12 mouse cellular contexts compared by ENCODE assay signal in the genomic region with DNA sequence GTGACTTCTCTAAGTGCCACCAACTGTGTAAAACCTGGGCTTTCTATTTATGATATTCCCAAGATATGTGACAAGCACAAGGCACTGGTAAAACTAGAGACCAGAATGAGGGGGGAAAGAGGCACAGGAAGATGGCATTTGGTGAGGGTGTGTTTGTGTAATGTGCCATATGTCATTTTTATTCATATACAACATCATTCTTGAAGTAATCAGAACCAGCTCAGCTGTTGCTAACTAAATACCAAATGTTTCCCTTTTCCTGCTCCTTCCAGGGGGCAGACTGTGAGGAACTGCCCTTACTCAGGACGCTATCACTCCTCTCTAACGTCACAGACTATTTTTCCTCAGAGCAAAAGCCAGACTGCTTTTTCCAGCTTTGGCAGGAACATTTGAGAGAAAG.
A peak's percentile ranks its signal among the peaks of the same experiment; 100 is the strongest.
DNase-seq lines count a peak whose midpoint lies in the region; ATAC-seq and TF ChIP-seq lines count a peak whose summit lies in the region.
"Had no signal": no experiment of that assay in that cellular context is flagged by ENCODE, and none has a peak within 500 bp of the region (broad histone marks: within the 10 kb centered on the region; RNA-seq: fewer than 3 reads in every experiment).

No protein-coding gene starts in this region.

- no peak overlapping the region for H3K4me3 ChIP-seq in heart, embryonic 15.5 days
- H3K4me3 ChIP-seq in lung, postnatal 0 days (ENCODE audit: low read depth, low read length): no peak overlapping the region
- no peak overlapping the region for H3K4me3 ChIP-seq in limb, embryonic 15.5 days
- H3K4me3 ChIP-seq in midbrain, embryonic 13.5 days (replicated peaks): no peak overlapping the region
- H3K4me3 ChIP-seq: hindbrain, embryonic 12.5 days; megakaryocyte, embryonic 14.5 days had no signal

- no peak overlapping the region for H3K4me2 ChIP-seq in heart, embryonic 15.5 days
- H3K4me2 ChIP-seq in lung, postnatal 0 days (replicated peaks; ENCODE audit: low read depth, low read length): no peak overlapping the region
- H3K4me2 ChIP-seq in limb, embryonic 15.5 days: no peak overlapping the region
- H3K4me2 ChIP-seq in midbrain, embryonic 13.5 days (replicated peaks): no peak overlapping the region
- H3K4me2 ChIP-seq: hindbrain, embryonic 12.5 days had no signal

- no peaks in the 10 kb centered on the region for H3K9me3 ChIP-seq in heart, embryonic 15.5 days (replicated peaks)
- no peaks in the 10 kb centered on the region for H3K9me3 ChIP-seq in lung, postnatal 0 days (ENCODE audit: low read length)
- H3K9me3 ChIP-seq in limb, embryonic 15.5 days: no peaks in the 10 kb centered on the region
- no peaks in the 10 kb centered on the region for H3K9me3 ChIP-seq in midbrain, embryonic 13.5 days
- H3K9me3 ChIP-seq: hindbrain, embryonic 12.5 days; megakaryocyte, embryonic 14.5 days had no signal

- peak; percentile 5; the same call in 1 of the 2 replicates for TF ChIP-seq EP300 in lung, postnatal 0 days (IDR thresholded peaks at IDR 0.05)

- intact Hi-C loops in heart, postnatal 10 days (cut with DNase I): no loop called here

- H3K36me3 ChIP-seq in heart, embryonic 15.5 days: no peaks in the 10 kb centered on the region
- H3K36me3 ChIP-seq in lung, postnatal 0 days (ENCODE audit: insufficient read depth, low read length): no peaks in the 10 kb centered on the region
- no peaks in the 10 kb centered on the region for H3K36me3 ChIP-seq in limb, embryonic 15.5 days
- no peaks in the 10 kb centered on the region for H3K36me3 ChIP-seq in midbrain, embryonic 13.5 days
- H3K36me3 ChIP-seq: hindbrain, embryonic 12.5 days had no signal

- TF ChIP-seq CTCF in lung, postnatal 0 days (IDR thresholded peaks at IDR 0.05): peak; percentile 7; the same call in 1 of the 2 replicates

- H3K4me1 ChIP-seq in heart, embryonic 15.5 days (replicated peaks): peaks cover 15% of the 10 kb centered on the region
- no peaks in the 10 kb centered on the region for H3K4me1 ChIP-seq in lung, postnatal 0 days (ENCODE audit: insufficient read depth, low read depth, low read length)
- H3K4me1 ChIP-seq in limb, embryonic 15.5 days: peaks cover 11% of the 10 kb centered on the region
- H3K4me1 ChIP-seq in midbrain, embryonic 13.5 days (replicated peaks): no peaks in the 10 kb centered on the region

- no peak for ATAC-seq in heart, embryonic 15.5 days (replicated peaks; ENCODE audit: insufficient number of reproducible peaks, insufficient read depth, low FRiP score, low read depth)
- peak; percentile 68 for ATAC-seq in lung, postnatal 0 days
- ATAC-seq in limb, embryonic 15.5 days (ENCODE audit: insufficient number of reproducible peaks, low FRiP score, low TSS enrichment, low read depth): no peak
- ATAC-seq in midbrain, embryonic 13.5 days: no peak

- peak; percentile 27 for DNase-seq in cerebellum, adult 8-10 months
- DNase-seq in cerebellum, postnatal 10 days: no peak
- no peak for DNase-seq in heart, postnatal 10 days
- DNase-seq in lung, postnatal 0 days (ENCODE audit: low spot score): peak; percentile 48
- no peak for DNase-seq in lung, postnatal 36 days
- DNase-seq: adrenal gland, adult 2 months; liver had no signal

- WGBS in heart, embryonic 15.5 days: 33% methylated on average over 2 of the region's 2 CpGs
- WGBS in lung, postnatal 0 days: 22% methylated on average over 2 of the region's 2 CpGs
- WGBS in limb, embryonic 15.5 days: 41% methylated on average over 2 of the region's 2 CpGs
- 90% methylated on average over 2 of the region's 2 CpGs for WGBS in midbrain, embryonic 13.5 days

- H3K27ac ChIP-seq in heart, embryonic 15.5 days: peak overlapping the region; percentile 56
- H3K27ac ChIP-seq in lung, postnatal 0 days (ENCODE audit: low read length): peak overlapping the region; percentile 43; the same call in 1 of the 2 replicates
- H3K27ac ChIP-seq in limb, embryonic 15.5 days: peak overlapping the region; percentile 75
- no peak overlapping the region for H3K27ac ChIP-seq in midbrain, embryonic 13.5 days
- H3K27ac ChIP-seq: hindbrain, embryonic 12.5 days had no signal

- no peaks in the 10 kb centered on the region for H3K27me3 ChIP-seq in heart, embryonic 15.5 days
- no peaks in the 10 kb centered on the region for H3K27me3 ChIP-seq in lung, postnatal 0 days (replicated peaks; ENCODE audit: insufficient read depth, low read length)
- no peaks in the 10 kb centered on the region for H3K27me3 ChIP-seq in limb, embryonic 15.5 days
- no peaks in the 10 kb centered on the region for H3K27me3 ChIP-seq in midbrain, embryonic 13.5 days
- H3K27me3 ChIP-seq: hindbrain, embryonic 12.5 days had no signal

- H3K9ac ChIP-seq in heart, embryonic 15.5 days: no peak overlapping the region
- no peak overlapping the region for H3K9ac ChIP-seq in lung, postnatal 0 days (replicated peaks; ENCODE audit: low read depth)
- no peak overlapping the region for H3K9ac ChIP-seq in limb, embryonic 15.5 days
- H3K9ac ChIP-seq in midbrain, embryonic 13.5 days (replicated peaks): no peak overlapping the region
- H3K9ac ChIP-seq: hindbrain, embryonic 12.5 days had no signal

Comparison
In these comparisons a context has a peak if more than half of its experiments do, and no peak if none do; other contexts are left out.
1. DNase-seq: peak in cerebellum, adult 8-10 months (single experiment) and lung, postnatal 0 days (single experiment); none in cerebellum, postnatal 10 days (0 of 2), heart, postnatal 10 days (0 of 2) and lung, postnatal 36 days (single experiment).